24 mouse cellular contexts compared by ENCODE assay signal in the genomic region with DNA sequence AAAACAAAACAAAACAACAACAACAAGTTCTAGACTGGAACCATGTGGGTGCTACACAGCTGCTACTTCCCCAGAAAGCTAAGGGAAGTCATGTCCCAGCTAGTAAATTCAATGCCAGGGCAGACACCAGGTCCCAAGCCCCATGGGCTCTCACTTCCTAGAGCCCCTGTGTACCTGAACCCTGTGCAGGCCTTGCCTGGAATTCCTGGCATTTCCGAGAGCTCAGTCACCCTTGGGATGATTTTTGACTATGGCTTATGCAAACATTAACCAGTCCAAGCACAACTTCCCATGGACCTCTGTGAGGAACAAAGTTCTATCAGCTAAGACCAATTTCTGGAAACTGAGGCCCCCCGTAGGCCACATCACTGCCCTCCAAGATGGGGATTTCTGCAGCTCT. TPM values are rescaled to one million over a fixed set of nuclear protein-coding genes. Genes with fewer than 3 reads are reported as not detected.
DNase-seq lines count a peak whose midpoint lies in the region; ATAC-seq lines count a peak whose summit lies in the region.
"Had no signal": no experiment of that assay in that cellular context is flagged by ENCODE, and none has a peak within 500 bp of the region (broad histone marks: within the 10 kb centered on the region; RNA-seq: fewer than 3 reads in every experiment).

No protein-coding gene starts in this region.

- no peak for ATAC-seq in kidney, embryonic 15.5 days (replicated peaks; ENCODE audit: low FRiP score)
- no peak for ATAC-seq in forebrain, embryonic 14.5 days
- ATAC-seq: forebrain, embryonic 13.5 days; intestine, embryonic 16.5 days had no signal

- H3K9ac ChIP-seq in kidney, embryonic 15.5 days, result no peak overlapping the region
- H3K9ac ChIP-seq in forebrain, embryonic 14.5 days (ENCODE audit: low read length), result no peak overlapping the region
- H3K9ac ChIP-seq: forebrain, embryonic 13.5 days; heart, embryonic 12.5 days; hindbrain, embryonic 13.5 days; limb, embryonic 13.5 days; midbrain, embryonic 12.5 days had no signal

- peak overlapping the region; percentile 71 for H3K27ac ChIP-seq in kidney, embryonic 15.5 days
- no peak overlapping the region for H3K27ac ChIP-seq in forebrain, embryonic 14.5 days (ENCODE audit: low read depth, low read length)
- H3K27ac ChIP-seq: forebrain, embryonic 13.5 days; heart, adult 2 months; hindbrain, embryonic 13.5 days; left cerebral cortex, adult 2 months; limb, embryonic 13.5 days; midbrain, embryonic 12.5 days had no signal

- H3K4me1 ChIP-seq in kidney, embryonic 15.5 days, result peaks cover 57% of the 10 kb centered on the region
- no peaks in the 10 kb centered on the region for H3K4me1 ChIP-seq in forebrain, embryonic 14.5 days (ENCODE audit: control insufficient read depth, insufficient read depth, low read length)
- H3K4me1 ChIP-seq: midbrain, embryonic 12.5 days had no signal

- H3K9me3 ChIP-seq in kidney, embryonic 15.5 days (replicated peaks), result no peaks in the 10 kb centered on the region
- no peaks in the 10 kb centered on the region for H3K9me3 ChIP-seq in forebrain, embryonic 14.5 days (replicated peaks; ENCODE audit: control insufficient read depth, low read length)
- H3K9me3 ChIP-seq: forebrain, embryonic 13.5 days; heart, embryonic 12.5 days; hindbrain, embryonic 13.5 days; limb, embryonic 13.5 days; midbrain, embryonic 12.5 days had no signal

- H3K4me2 ChIP-seq in kidney, embryonic 15.5 days, result no peak overlapping the region
- no peak overlapping the region for H3K4me2 ChIP-seq in forebrain, embryonic 14.5 days (ENCODE audit: low read length)
- H3K4me2 ChIP-seq: forebrain, embryonic 13.5 days; heart, embryonic 12.5 days; hindbrain, embryonic 13.5 days; limb, embryonic 13.5 days; liver, embryonic 11.5 days; midbrain, embryonic 12.5 days had no signal

- H3K36me3 ChIP-seq in kidney, embryonic 15.5 days, result no peaks in the 10 kb centered on the region
- no peaks in the 10 kb centered on the region for H3K36me3 ChIP-seq in forebrain, embryonic 14.5 days (ENCODE audit: control insufficient read depth, insufficient read depth, low read length)
- H3K36me3 ChIP-seq: heart, embryonic 12.5 days; hindbrain, embryonic 13.5 days; limb, embryonic 13.5 days; midbrain, embryonic 12.5 days had no signal

- no peaks in the 10 kb centered on the region for H3K27me3 ChIP-seq in kidney, embryonic 15.5 days
- 0 out of 2 replicates have a peak, but pooled peaks cover 3% of the 10 kb centered on the region for H3K27me3 ChIP-seq in forebrain, embryonic 14.5 days (replicated peaks; ENCODE audit: control insufficient read depth, insufficient read depth, low read length)
- H3K27me3 ChIP-seq: forebrain, embryonic 13.5 days; heart, embryonic 12.5 days; hindbrain, embryonic 13.5 days; midbrain, embryonic 12.5 days had no signal

- peak; percentile 83 for DNase-seq in kidney, adult 11 months
- peak; percentile 68 for DNase-seq in kidney, adult 18-20 months
- DNase-seq in kidney, postnatal 25 days, result peak; percentile 69 to 80
- DNase-seq in forebrain, embryonic 14.5 days (ENCODE audit: low spot score), result no peak
- no peak for DNase-seq in cerebellum, adult 8-10 months
- DNase-seq: adrenal gland, postnatal 10 days; B cell, adult 2 months; cerebellum, adult 9-10 months; cerebellum, postnatal 36 days; heart, adult 2 months; heart, postnatal 4 days; lung, postnatal 10 days; retina, postnatal 1 day; right cerebral cortex, postnatal 14 days; thymus, postnatal 4 days had no signal

- 65% methylated on average over 2 of the region's 2 CpGs for WGBS in kidney, embryonic 15.5 days
- WGBS in forebrain, embryonic 14.5 days, result 91% methylated on average over 2 of the region's 2 CpGs

- no peak overlapping the region for H3K4me3 ChIP-seq in kidney, embryonic 15.5 days (replicated peaks)
- no peak overlapping the region for H3K4me3 ChIP-seq in forebrain, embryonic 14.5 days (ENCODE audit: low read depth, low read length)
- H3K4me3 ChIP-seq: forebrain, embryonic 13.5 days; heart, adult 2 months; heart, embryonic 12.5 days; hindbrain, embryonic 13.5 days; left cerebral cortex, adult 2 months; limb, embryonic 13.5 days; midbrain, embryonic 12.5 days had no signal

RNA-seq across cellular contexts. Expression of gene Sh3tc1, which starts 6.3 kb away (rescaled TPM):
- 16.6 and 20.4 TPM in 2 replicates for polyA plus RNA-seq in kidney, embryonic 15.5 days (2015; fragmentation: Nextera tagmentation; extraction: Ambion mirVana)
- polyA plus RNA-seq in forebrain, embryonic 14.5 days (2014; fragmentation: Nextera tagmentation; extraction: Ambion mirVana), result 1.3 and 2.2 TPM in 2 replicates

RNA-seq across cellular contexts. Expression of gene Ablim2, which starts 24.2 kb away (rescaled TPM):
- polyA plus RNA-seq in kidney, embryonic 15.5 days (2015; fragmentation: Nextera tagmentation; extraction: Ambion mirVana), result 1.7 and 2.7 TPM in 2 replicates
- 4.7 and 7.4 TPM in 2 replicates for polyA plus RNA-seq in forebrain, embryonic 14.5 days (2014; fragmentation: Nextera tagmentation; extraction: Ambion mirVana)

RNA-seq across cellular contexts. Expression of gene Htra3, which starts 53.9 kb away (rescaled TPM):
- 16.1 and 16.4 TPM in 2 replicates for polyA plus RNA-seq in kidney, embryonic 15.5 days (2015; fragmentation: Nextera tagmentation; extraction: Ambion mirVana)
- polyA plus RNA-seq in forebrain, embryonic 14.5 days (2014; fragmentation: Nextera tagmentation; extraction: Ambion mirVana), result 7.8 and 10.0 TPM in 2 replicates

Comparison
In these comparisons a context has a peak if more than half of its experiments do, and no peak if none do; other contexts are left out.
1. DNase-seq: peak in kidney, adult 11 months (single experiment), kidney, adult 18-20 months (single experiment) and kidney, postnatal 25 days (2 of 2); none in forebrain, embryonic 14.5 days (single experiment) and cerebellum, adult 8-10 months (single experiment).